Mouse (Mus musculus) thymus, postnatal 14 days (tissue): ENCODE results near the gene Rora.
A peak's percentile ranks its signal among the peaks of the same experiment; 100 is the strongest.

ENCODE experiments used
- DNase-seq: peaks from one replicate; pipeline ENCODE4 v3.0.0; 2021

The Rora gene

GRCm38 (mm10) chr9:68963898-68964297 is 310.3 kb downstream of the Rora start:
- no peak for DNase-seq

DNA sequence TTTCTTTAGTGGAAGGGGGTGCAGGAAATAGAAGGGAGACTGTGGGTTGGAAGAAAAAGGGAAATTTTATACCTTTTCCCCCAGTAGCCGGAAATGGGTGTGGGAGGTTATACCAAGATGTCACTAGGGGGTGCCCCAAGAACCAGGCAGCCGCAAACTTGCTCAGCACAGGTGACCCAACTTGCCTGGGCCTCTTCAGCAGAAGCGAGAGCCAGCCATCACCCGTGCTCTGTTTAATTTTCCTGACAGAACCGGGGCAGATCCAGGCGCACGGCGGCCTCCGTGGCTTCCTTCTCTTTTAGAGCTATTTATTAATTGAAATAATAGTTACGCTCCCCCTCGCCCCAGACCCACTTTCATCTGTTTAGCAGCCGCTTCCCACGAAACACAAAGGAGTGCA is 313.0 kb downstream of the Rora start:
- peak; percentile 80 for DNase-seq

DNA sequence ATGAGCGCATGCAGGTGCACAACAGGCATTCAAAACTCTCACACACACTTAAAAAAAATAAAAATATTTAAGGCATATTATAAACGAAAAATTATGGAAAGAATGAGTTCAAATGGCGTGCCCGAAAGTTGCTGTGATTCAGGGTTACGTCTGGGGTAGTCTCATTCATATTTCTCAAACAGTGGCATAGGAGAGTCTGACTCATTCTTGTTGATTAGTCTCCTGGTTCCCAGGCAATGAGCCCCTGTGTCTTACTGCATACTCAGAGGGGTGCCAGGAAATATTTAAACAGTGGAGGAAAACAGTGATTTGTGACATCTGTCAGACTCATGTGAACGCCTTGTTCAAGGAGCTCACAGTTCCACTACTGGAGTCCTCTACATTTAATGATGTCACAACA is 316.5 kb downstream of the Rora start:
- DNase-seq, result no peak

GRCm38 (mm10) chr9:68972277-68972676 is 318.7 kb downstream of the Rora start:
- DNase-seq, result no peak

DNA sequence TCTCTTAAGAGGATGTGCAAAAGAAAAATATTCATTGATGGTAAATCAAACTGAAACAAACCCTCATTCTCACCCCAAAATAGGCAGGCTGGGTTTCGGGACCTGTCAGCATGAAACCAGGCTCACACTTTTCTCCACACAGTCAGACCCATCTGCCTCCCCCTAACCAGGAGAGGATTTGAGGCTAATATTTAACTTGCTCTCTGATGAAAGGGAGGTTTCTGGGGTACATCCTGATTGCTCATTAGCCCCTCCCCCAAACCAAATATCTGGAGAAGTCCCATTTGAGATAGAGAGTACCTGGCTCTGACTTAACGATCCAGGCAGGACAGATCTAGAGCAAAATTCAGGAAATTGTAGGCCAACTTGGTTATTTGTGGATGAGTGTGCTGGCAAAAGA is 320.9 kb downstream of the Rora start:
- DNase-seq, result no peak

DNA sequence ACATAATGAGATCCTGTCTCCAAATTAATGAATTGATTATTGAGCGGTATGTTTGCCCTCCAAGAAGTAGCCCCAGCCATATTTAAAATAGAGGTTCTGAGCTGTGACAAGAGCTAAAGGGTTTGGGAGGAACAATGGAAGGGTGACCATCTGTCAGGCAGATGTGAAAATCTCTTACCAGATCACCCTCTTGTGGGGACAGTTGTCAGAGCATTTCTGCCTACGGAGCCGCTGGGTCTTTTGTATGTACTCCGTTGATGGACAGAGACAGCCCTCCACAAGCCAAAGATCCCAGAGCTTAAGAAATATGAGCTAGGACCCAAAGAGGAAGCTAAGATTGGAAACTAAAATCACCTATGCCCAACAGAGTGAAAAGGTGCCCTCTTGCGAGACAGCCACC is 322.6 kb downstream of the Rora start:
- no peak for DNase-seq

- DNase-seq, result no peak
Observed at GRCm38 (mm10) chr9:68976851-68977250, 323.3 kb downstream of the Rora start.

- no peak for DNase-seq
Observed at GRCm38 (mm10) chr9:68978656-68979055, 325.1 kb downstream of the Rora start.

GRCm38 (mm10) chr9:68980041-68980440 is 326.5 kb downstream of the Rora start:
- DNase-seq, result no peak

DNA sequence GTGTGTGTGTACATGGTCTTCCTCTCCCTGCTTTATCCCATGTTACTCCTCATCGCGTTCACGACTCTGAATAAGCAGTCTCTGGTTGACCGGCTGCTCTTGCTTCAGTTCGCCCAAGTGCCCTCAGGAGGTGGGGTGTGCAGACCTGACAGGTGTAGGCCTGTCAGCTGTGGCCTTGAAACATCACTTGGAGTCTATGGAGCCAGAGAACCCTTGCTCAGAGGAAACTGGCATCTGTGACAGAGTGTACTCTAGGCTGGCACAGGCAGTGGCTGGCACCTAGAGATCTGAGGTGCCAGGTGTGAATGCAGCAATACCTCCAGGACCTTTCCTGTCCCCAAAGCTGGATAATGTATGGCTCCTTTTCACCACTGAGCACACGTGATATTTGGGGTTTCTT is 331.5 kb downstream of the Rora start:
- DNase-seq, result no peak

- no peak for DNase-seq
Observed at GRCm38 (mm10) chr9:68985796-68986195, 332.2 kb downstream of the Rora start.

DNA sequence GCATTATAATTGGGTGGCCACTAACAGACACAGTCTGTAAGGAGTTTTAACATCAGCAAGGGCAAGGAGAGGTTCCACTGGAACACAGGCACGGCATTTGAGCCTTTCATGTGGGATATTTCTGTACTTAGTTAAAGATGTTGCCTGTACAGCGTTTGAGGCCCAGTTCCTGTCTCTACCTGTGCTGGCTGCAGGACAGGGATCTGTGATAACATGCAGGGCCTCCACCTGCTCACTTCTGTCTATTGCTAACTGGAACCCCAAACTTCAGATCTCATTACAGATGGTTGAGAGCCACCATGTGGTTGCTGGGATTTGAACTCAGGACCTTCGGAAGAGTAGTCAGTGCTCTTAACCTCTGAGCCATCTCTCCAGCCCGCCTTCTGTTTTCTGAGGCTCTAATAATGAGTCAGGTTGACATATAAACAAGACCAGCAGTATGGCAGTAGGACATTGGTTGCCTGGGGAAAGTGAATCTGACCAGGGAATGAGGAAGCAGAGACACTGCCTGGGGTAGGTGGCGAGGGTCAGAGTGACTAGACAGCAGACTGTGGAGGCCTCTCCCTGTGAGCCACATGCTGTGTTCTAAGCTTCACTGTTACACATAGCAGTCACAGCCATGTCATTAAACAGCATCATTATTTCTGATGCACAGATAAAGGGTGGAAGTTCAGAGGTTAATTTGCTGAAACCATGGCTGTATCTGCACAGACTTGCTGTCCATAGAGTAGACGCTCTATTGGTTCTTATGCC is 333.9 kb downstream of the Rora start:
- DNase-seq, result no peak

GRCm38 (mm10) chr9:68988162-68988911 is 334.8 kb downstream of the Rora start:
- no peak for DNase-seq

GRCm38 (mm10) chr9:68989885-68990449 is 336.4 kb downstream of the Rora start:
- DNase-seq, result no peak

GRCm38 (mm10) chr9:68993881-68994280 is 340.3 kb downstream of the Rora start:
- DNase-seq, result no peak

DNA sequence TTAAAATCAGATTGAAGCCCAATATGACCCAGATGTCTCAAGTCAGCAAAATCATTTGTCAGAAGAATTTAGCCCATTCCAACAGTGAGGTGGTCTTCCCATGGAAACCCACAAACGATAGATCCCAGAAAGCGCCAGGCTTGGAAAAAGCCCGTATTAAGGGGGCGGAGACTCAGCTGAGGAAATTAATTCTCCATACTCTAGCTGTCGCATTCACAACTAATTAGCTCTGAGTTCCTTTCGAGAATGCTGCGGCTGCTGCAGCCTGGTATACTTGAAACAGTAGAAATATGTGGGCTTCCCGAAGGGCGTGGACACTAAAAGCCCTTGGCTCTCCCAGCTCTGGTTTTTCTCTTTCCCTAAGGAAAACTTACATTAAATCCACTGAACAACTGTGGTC is 345.4 kb downstream of the Rora start:
- no peak for DNase-seq

GRCm38 (mm10) chr9:69004514-69004913 is 350.9 kb downstream of the Rora start:
- DNase-seq, result no peak

DNA sequence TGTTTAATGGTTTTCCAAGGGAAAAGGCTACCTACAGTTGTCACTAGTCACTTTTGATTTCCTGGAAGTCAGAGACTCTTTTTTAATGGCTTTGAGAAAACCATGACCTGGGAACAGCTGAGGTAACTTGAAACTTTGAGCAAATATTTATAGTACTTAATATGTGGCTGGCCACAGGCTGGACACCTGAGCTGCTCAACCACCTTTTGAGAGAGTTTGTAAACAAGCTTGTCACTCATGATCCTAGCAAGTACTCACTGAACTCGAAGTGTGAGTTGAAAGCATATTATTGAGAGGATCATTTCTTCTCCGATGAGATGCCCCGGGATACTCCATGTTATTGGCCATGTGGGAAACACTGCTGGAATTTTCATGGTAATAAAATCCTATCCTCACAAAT is 353.1 kb downstream of the Rora start:
- no peak for DNase-seq

DNA sequence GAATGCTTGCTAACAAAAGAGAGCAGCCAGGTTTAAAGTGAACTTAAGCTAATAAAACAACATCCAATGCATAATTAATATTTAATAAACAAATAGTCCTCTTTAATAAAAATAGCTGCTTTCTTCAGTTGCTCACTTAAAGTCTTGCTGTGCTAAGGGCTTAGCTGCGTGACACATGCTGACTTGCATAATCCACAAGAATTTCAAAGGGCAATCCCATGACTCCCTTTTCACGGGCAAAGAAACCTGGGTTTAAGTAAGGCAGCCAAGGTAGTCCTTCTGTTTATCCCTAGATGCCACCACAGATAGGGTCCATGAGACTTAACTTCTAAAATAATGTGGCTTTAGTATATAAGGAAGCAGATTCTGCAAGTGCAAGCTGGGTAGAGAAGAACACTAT is 355.1 kb downstream of the Rora start:
- no peak for DNase-seq

GRCm38 (mm10) chr9:69010886-69011285 is 357.3 kb downstream of the Rora start:
- no peak for DNase-seq

DNA sequence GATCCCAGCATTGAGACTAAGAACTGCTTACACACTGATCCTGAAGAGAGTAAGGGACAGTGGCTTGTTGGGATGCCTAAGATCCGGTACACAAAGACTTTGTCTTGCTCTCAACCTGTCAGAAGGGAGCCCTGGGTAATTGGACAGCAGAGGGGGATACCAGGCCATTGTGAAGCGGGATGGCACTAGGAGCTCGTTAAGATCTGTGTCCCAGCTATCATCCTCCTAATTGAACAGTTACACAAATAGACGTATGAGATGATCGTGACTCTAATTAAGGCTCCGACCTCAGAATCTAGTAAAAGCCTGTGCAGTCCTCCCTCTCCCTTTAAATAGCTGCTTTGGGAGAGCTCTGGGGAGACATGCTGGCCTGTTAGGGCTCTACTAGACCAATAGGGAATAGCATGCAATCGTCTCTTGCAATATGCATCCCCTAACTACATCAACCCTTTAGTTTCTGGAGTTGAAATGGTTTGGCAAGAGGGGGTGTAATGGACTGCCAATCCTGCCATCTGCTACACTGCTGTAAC is 359.7 kb downstream of the Rora start:
- DNase-seq, result no peak

DNA sequence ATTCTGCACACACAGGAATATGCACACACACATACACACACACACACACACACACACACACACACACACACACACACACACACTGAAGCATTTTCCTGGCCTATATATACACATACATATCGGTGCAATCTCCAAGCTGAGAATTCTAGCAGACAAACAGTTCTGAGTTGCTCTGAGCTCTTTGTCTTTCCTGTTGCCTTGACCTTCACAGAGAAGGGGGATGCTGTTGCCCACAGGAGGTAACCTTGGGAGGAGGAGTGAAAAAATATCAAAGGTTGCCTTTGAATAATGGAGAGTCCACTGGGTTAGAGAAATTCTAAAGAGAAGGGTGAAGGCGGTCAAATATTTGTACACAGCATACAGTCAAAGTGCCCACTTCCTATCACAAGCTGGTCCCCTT is 360.6 kb downstream of the Rora start:
- no peak for DNase-seq

DNA sequence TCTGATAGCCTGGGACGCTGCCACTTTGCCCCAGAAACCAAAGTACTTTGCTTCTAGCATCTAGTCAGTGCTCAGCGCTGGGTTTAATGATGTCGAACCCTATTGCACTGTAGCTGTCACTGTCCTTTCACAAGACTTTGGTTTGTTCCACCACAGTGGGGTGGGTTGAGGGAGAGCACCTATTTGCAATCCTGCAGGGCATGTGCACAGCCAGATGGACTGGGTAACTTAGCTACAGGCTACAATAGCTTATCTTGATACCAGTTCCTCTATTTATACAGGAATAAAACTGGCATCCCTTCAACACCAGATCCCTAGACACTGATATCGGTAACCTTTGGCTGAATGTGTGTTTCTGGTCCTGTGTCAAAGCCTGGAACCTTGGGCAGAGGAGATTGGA is 366.8 kb downstream of the Rora start:
- no peak for DNase-seq

GRCm38 (mm10) chr9:69021482-69021881 is 367.9 kb downstream of the Rora start:
- no peak for DNase-seq
